Mouse (Mus musculus) heart, embryonic 13.5 days (tissue): ENCODE results near the gene Fam131b. TPM values are rescaled to one million over a fixed set of nuclear protein-coding genes. Genes with fewer than 3 reads are reported as not detected.
A peak's percentile ranks its signal among the peaks of the same experiment; 100 is the strongest.

Source experiments
- ATAC-seq: fragments of 200-750 bp; cut with Nextera tagmentation; 2 replicates; pipeline ENCODE4 v1.8.0; 2017; ENCODE audit warnings: moderate TSS enrichment; ENCODE audit not compliant: insufficient number of reproducible peaks, low FRiP score, low TSS enrichment; ENCODE audit errors: extremely low read depth
- H3K27ac ChIP-seq: fragments of 300-500 bp; sonication (generic); replicated peaks from 2 replicates; pipeline ENCODE4 v1.5.1; 2015; ENCODE audit warnings: moderate library complexity, mild to moderate bottlenecking, inconsistent platforms
- H3K27me3 ChIP-seq: fragments of 300-500 bp; sonication (generic); replicated peaks from 2 replicates; pipeline ENCODE4 v1.6.1; 2015; ENCODE audit warnings: mild to moderate bottlenecking, inconsistent platforms
- H3K36me3 ChIP-seq: fragments of 300-500 bp; sonication (generic); 2 replicates; pipeline ENCODE4 v1.6.1; 2015; ENCODE audit warnings: mild to moderate bottlenecking, inconsistent platforms
- H3K4me1 ChIP-seq: fragments of 300-500 bp; sonication (generic); 2 replicates; pipeline ENCODE4 v1.6.1; 2015; ENCODE audit warnings: inconsistent platforms
- H3K4me2 ChIP-seq: fragments of 300-500 bp; sonication (generic); 2 replicates; pipeline ENCODE4 v1.6.1; 2015; ENCODE audit warnings: inconsistent platforms, mild to moderate bottlenecking, moderate library complexity
- H3K4me3 ChIP-seq: fragments of 300-500 bp; sonication (generic); 2 replicates; pipeline ENCODE4 v1.5.1; 2015; ENCODE audit warnings: moderate library complexity, mild to moderate bottlenecking, inconsistent platforms
- H3K9ac ChIP-seq: fragments of 300-500 bp; sonication (generic); 2 replicates; pipeline ENCODE4 v1.6.1; 2015; ENCODE audit warnings: inconsistent platforms, mild to moderate bottlenecking, moderate library complexity
- H3K9me3 ChIP-seq: fragments of 300-500 bp; sonication (generic); 2 replicates; pipeline ENCODE4 v1.6.1; 2016; ENCODE audit warnings: inconsistent platforms
- WGBS: fragments of 180-500 bp; shearing (Covaris S2); methylation state at CpG from one replicate; pipeline ENCODE4 v1.1.7; 2015; ENCODE audit warnings: mixed read lengths; 5-methylcytosine and 5-hydroxymethylcytosine counted together
- polyA plus RNA-seq: library from polyadenylated mRNA; unstranded; fragments of >200 nt; fragmentation: Nextera tagmentation; extraction: Ambion mirVana; gene quantifications from 2 replicates; pipeline ENCODE4 v1.2.1, GENCODE M21; 2015

The Fam131b gene
- polyA plus RNA-seq, 1 experiment from 2014 or later: 0.17 TPM

DNA sequence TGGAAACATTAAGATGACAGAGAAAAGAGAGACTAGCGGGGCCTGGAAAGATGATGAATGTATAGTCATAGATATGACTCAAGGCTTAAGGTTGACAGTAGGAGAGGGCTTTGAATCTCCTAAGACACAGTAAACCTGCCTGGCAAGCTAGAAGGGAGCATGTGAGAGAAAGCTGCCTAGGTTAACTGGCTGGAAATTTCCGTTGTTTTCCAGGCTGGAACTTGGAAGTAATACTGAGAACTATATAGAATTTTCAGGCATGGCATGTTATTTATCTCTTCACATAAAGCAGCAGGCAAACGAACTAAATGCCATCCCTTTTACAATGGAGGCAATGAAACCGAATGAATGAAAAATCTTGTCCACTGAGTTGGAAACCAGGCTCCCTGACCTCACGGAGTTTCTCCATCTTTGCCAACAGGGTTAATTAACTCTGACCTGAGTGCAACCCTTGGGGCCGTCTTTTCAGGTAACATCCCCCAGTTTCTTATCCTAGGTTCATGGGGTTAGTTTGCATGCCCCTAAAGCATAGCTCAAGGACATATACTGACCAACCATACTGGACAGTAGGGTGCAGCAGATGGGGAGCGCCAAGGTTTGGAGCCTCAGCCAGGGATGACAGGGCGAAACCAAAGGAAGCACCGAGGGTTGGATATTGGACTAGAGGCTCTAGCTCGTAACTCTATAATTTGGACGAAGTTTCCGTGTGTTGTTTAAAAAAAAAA is 24.0 kb upstream of the Fam131b start:
- Histone ChIP-seq H3K4me2 (peak overlapping the region; percentile 98), H3K4me1 (peaks cover 35% of the 10 kb centered on the region), H3K9me3 (no peaks in the 10 kb centered on the region), H3K27me3 (no peaks in the 10 kb centered on the region), H3K4me3 (peak overlapping the region; percentile 94), H3K27ac (peak overlapping the region; percentile 100), H3K36me3 (peaks cover 26% of the 10 kb centered on the region), H3K9ac (peak overlapping the region; percentile 100)
- ATAC-seq: no peak
- WGBS: 38% methylated on average over 12 of the region's 12 CpGs

GRCm38 (mm10) chr6:42344255-42344654 is 19.8 kb upstream of the Fam131b start:
- no peak overlapping the region for H3K27ac ChIP-seq
- peaks cover 7% of the 10 kb centered on the region for H3K4me1 ChIP-seq
- no peaks in the 10 kb centered on the region for H3K9me3 ChIP-seq
- no peak for ATAC-seq
- no peaks in the 10 kb centered on the region for H3K27me3 ChIP-seq
- H3K9ac ChIP-seq: no peak overlapping the region
- WGBS: 67% methylated on average over 1 of the region's 1 CpGs
- no peak overlapping the region for H3K4me2 ChIP-seq
- no peaks in the 10 kb centered on the region for H3K36me3 ChIP-seq
- no peak overlapping the region for H3K4me3 ChIP-seq

GRCm38 (mm10) chr6:42343361-42344120 is 19.1 kb upstream of the Fam131b start:
- Histone ChIP-seq H3K9me3 (no peaks in the 10 kb centered on the region), H3K27ac (no peak overlapping the region), H3K4me2 (no peak overlapping the region), H3K9ac (no peak overlapping the region), H3K36me3 (no peaks in the 10 kb centered on the region), H3K4me3 (no peak overlapping the region), H3K27me3 (no peaks in the 10 kb centered on the region), H3K4me1 (peaks cover 5% of the 10 kb centered on the region)
- ATAC-seq: no peak
- 73% methylated on average over 9 of the region's 9 CpGs for WGBS

- ATAC-seq: no peak
- no peaks in the 10 kb centered on the region for H3K9me3 ChIP-seq
- H3K27ac ChIP-seq: no peak overlapping the region
- 63% methylated on average over 1 of the region's 1 CpGs for WGBS
- no peak overlapping the region for H3K9ac ChIP-seq
- H3K27me3 ChIP-seq: no peaks in the 10 kb centered on the region
- H3K36me3 ChIP-seq: no peaks in the 10 kb centered on the region
- H3K4me1 ChIP-seq: no peaks in the 10 kb centered on the region
- H3K4me3 ChIP-seq: no peak overlapping the region
- no peak overlapping the region for H3K4me2 ChIP-seq
These were observed 17.7 kb upstream of the Fam131b start for GRCm38 (mm10) chr6:42342171-42342570.

DNA sequence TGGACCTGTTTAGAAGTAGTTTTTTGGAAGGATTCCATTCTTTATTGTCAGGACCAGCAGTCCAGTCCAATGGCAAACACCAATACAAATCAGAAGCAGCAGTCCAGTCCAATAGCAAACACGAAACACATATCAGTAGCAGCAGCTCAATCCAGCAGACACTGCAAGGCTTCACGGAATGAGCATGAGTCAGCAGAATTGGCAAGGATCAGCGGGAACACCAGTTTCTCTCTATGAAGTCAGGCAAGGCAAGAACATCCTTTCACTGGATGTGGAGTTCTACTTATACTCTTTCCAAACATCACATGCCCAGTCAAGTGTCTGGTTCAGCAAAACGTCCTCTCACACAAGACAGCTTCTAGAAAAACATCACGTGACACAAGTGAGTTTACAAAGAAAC is 15.5 kb upstream of the Fam131b start:
- Histone ChIP-seq H3K4me3 (no peak overlapping the region), H3K27ac (no peak overlapping the region), H3K36me3 (no peaks in the 10 kb centered on the region), H3K4me2 (no peak overlapping the region), H3K4me1 (no peaks in the 10 kb centered on the region), H3K9ac (no peak overlapping the region), H3K9me3 (no peaks in the 10 kb centered on the region), H3K27me3 (no peaks in the 10 kb centered on the region)
- 68% methylated on average over 5 of the region's 5 CpGs for WGBS
- no peak for ATAC-seq

GRCm38 (mm10) chr6:42339189-42339588 is 14.7 kb upstream of the Fam131b start:
- no peak overlapping the region for H3K4me2 ChIP-seq

GRCm38 (mm10) chr6:42330946-42331345 is 6.5 kb upstream of the Fam131b start:
- H3K4me2 ChIP-seq: no peak overlapping the region
- H3K36me3 ChIP-seq: no peaks in the 10 kb centered on the region
- H3K4me3 ChIP-seq: no peak overlapping the region
- no peaks in the 10 kb centered on the region for H3K4me1 ChIP-seq
- H3K27me3 ChIP-seq: 0 out of 2 replicates have a peak, but pooled peaks cover under 1% of the 10 kb centered on the region
- H3K9me3 ChIP-seq: no peaks in the 10 kb centered on the region
- H3K9ac ChIP-seq: no peak overlapping the region
- no peak for ATAC-seq
- WGBS: 84% methylated on average over 3 of the region's 3 CpGs
- H3K27ac ChIP-seq: no peak overlapping the region

More at GRCm38 (mm10) chr6:42339189-42339588, 14.7 kb upstream of the Fam131b start:
- no peak for ATAC-seq
- Histone ChIP-seq H3K36me3 (no peaks in the 10 kb centered on the region), H3K4me3 (no peak overlapping the region), H3K27me3 (no peaks in the 10 kb centered on the region), H3K27ac (no peak overlapping the region), H3K4me1 (no peaks in the 10 kb centered on the region), H3K9me3 (no peaks in the 10 kb centered on the region), H3K9ac (no peak overlapping the region)
- WGBS: 76% methylated on average over 2 of the region's 2 CpGs

DNA sequence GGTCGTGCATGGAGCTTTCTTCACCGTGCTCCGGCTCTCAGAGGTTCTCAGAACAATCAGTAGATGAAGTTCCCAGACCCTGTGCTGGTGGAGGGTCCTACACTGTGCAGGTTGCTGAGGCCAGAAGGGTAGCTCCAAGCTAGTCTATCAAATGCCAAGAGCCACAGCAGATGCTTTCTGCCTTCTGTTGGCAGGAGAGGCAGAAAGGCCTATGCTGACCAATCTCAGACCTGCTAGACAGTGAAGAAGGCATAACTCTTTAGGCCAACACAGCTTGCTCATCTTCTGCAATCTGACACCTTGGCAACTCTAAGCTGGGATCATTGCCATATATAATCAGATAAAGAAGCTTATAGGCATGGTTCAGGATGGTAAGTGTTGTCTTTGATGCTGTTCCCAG is 5.8 kb upstream of the Fam131b start:
- 67% methylated on average over 3 of the region's 3 CpGs for WGBS
- no peaks in the 10 kb centered on the region for H3K9me3 ChIP-seq
- no peak for ATAC-seq
- no peak overlapping the region for H3K9ac ChIP-seq
- no peak overlapping the region for H3K27ac ChIP-seq
- no peak overlapping the region for H3K4me3 ChIP-seq
- no peaks in the 10 kb centered on the region for H3K36me3 ChIP-seq
- H3K27me3 ChIP-seq: peaks cover 7% of the 10 kb centered on the region; the same call in 1 of the 2 replicates
- H3K4me1 ChIP-seq: peaks cover 2% of the 10 kb centered on the region; the same call in 1 of the 2 replicates
- H3K4me2 ChIP-seq: no peak overlapping the region

- Histone ChIP-seq H3K9ac (no peak overlapping the region), H3K4me3 (no peak overlapping the region), H3K9me3 (no peaks in the 10 kb centered on the region), H3K27ac (no peak overlapping the region), H3K4me2 (no peak overlapping the region), H3K4me1 (peaks cover 11% of the 10 kb centered on the region), H3K27me3 (peaks cover 21% of the 10 kb centered on the region), H3K36me3 (no peaks in the 10 kb centered on the region)
- no peak for ATAC-seq
- 64% methylated on average over 3 of the region's 3 CpGs for WGBS
These were observed 4.3 kb upstream of the Fam131b start for GRCm38 (mm10) chr6:42328757-42329156.

- Histone ChIP-seq H3K36me3 (no peaks in the 10 kb centered on the region), H3K9me3 (no peaks in the 10 kb centered on the region), H3K4me3 (no peak overlapping the region), H3K27me3 (peaks cover 44% of the 10 kb centered on the region), H3K9ac (no peak overlapping the region), H3K4me2 (no peak overlapping the region), H3K27ac (no peak overlapping the region), H3K4me1 (peaks cover 19% of the 10 kb centered on the region)
- WGBS: 61% methylated on average over 3 of the region's 3 CpGs
- no peak for ATAC-seq
These were observed 2.1 kb upstream of the Fam131b start for GRCm38 (mm10) chr6:42326509-42326908.

- Histone ChIP-seq H3K27me3 (peaks cover 54% of the 10 kb centered on the region), H3K36me3 (no peaks in the 10 kb centered on the region), H3K9me3 (no peaks in the 10 kb centered on the region), H3K27ac (no peak overlapping the region), H3K4me3 (peak overlapping the region; percentile 67), H3K4me2 (peak overlapping the region; percentile 97), H3K9ac (peak overlapping the region; percentile 67), H3K4me1 (peaks cover 19% of the 10 kb centered on the region)
- WGBS: 6% methylated on average over 7 of the region's 7 CpGs
- no peak for ATAC-seq
These were observed 796 bp upstream of the Fam131b start for GRCm38 (mm10) chr6:42325268-42325609.
